ENCODE assay signal across 11 mouse cellular contexts in genomic region chr3:111386334-111386733, GRCm38 (mm10).
"Had no signal": no experiment of that assay in that cellular context is flagged by ENCODE, and none has a peak within 500 bp of the region (broad histone marks: within the 10 kb centered on the region; RNA-seq: fewer than 3 reads in every experiment).

No protein-coding gene starts in this region.

- H3K4me2 ChIP-seq: limb, embryonic 13.5 days; midbrain, embryonic 13.5 days; stomach, embryonic 15.5 days had no signal

- H3K36me3 ChIP-seq: limb, embryonic 13.5 days; midbrain, embryonic 13.5 days; stomach, embryonic 15.5 days had no signal

- DNase-seq: kidney, postnatal 25 days; left cerebral cortex, postnatal 4 days; lung, adult 18-20 months; lung, postnatal 36 days; right cerebral cortex, postnatal 14 days; thymus, adult 2 months; thymus, postnatal 36 days had no signal

- H3K27me3 ChIP-seq: limb, embryonic 13.5 days; midbrain, embryonic 13.5 days; stomach, embryonic 15.5 days had no signal

- H3K9ac ChIP-seq: limb, embryonic 13.5 days; liver, embryonic 14.5 days; midbrain, embryonic 13.5 days; stomach, embryonic 15.5 days had no signal

- H3K27ac ChIP-seq: limb, embryonic 13.5 days; liver, embryonic 14.5 days; midbrain, embryonic 13.5 days; stomach, embryonic 15.5 days had no signal

- H3K4me1 ChIP-seq: limb, embryonic 13.5 days; midbrain, embryonic 13.5 days; stomach, embryonic 15.5 days had no signal

- ATAC-seq: midbrain, embryonic 13.5 days had no signal

- H3K4me3 ChIP-seq: limb, embryonic 13.5 days; midbrain, embryonic 13.5 days; stomach, embryonic 15.5 days had no signal

- H3K9me3 ChIP-seq: limb, embryonic 13.5 days; midbrain, embryonic 13.5 days; stomach, embryonic 15.5 days had no signal
